Mouse (Mus musculus): ENCODE results near the gene Gm20812. TPM values are rescaled to one million over a fixed set of nuclear protein-coding genes. Genes with fewer than 3 reads are reported as not detected.

Gene Gm20812
- polyA plus RNA-seq (2017; shearing (Covaris generic)): not detected

GRCm38 (mm10) chrY:12381681-12382080 is at the start of gene Gm20812:
Gene Gm20812, plus strand, starts transcription at chrY:12381981.

Other genes starting within 250 kb of the Gm20812 start
- gene Gm29554, start 108.0 kb upstream of the Gm20812 start, polyA plus RNA-seq (2017; shearing (Covaris generic)): not detected

All from CD4-positive, CD25-positive, alpha-beta regulatory T cell, adult 9 weeks (primary cell).